Mouse (Mus musculus) frontal cortex, postnatal 10 days (tissue): ENCODE results near the gene Usp48.

Experiments
- DNase-seq, 2 experiments: peaks; one replicate each; pipeline ENCODE4 v3.0.0; 2022; ENCODE audit warnings: low spot score in 2 of 2, mixed read lengths in 1 of 2

Gene Usp48

GRCm38 (mm10) chr4:137661547-137661946 lies 68.0 kb downstream of the Usp48 start:
- DNase-seq: no peak

GRCm38 (mm10) chr4:137663491-137663890 lies 69.9 kb downstream of the Usp48 start:
- DNase-seq: no peak

- DNase-seq: peak in 1 of 2 experiments; percentile 78
These were observed 71.0 kb downstream of the Usp48 start, which contains the start of gene Rap1gap for GRCm38 (mm10) chr4:137664433-137664979. TSS of gene Rap1gap (plus strand) at chr4:137664726.

GRCm38 (mm10) chr4:137664980-137665675 lies 71.6 kb downstream of the Usp48 start:
- DNase-seq: no peak

- no peak for DNase-seq
These were observed 72.2 kb downstream of the Usp48 start for GRCm38 (mm10) chr4:137665791-137666190.

- DNase-seq: no peak
These were observed 72.9 kb downstream of the Usp48 start for GRCm38 (mm10) chr4:137666283-137666957.

GRCm38 (mm10) chr4:137666958-137667345 lies 73.4 kb downstream of the Usp48 start:
- DNase-seq: peak in 1 of 2 experiments; percentile 56

GRCm38 (mm10) chr4:137667747-137668146 lies 74.2 kb downstream of the Usp48 start:
- DNase-seq: peak in 1 of 2 experiments; percentile 12

- no peak for DNase-seq
These were observed 78.4 kb downstream of the Usp48 start for GRCm38 (mm10) chr4:137671711-137672500.

- DNase-seq: no peak
These were observed 82.0 kb downstream of the Usp48 start for GRCm38 (mm10) chr4:137675566-137675965.

- peak in 1 of 2 experiments; percentile 79 for DNase-seq
These were observed 82.5 kb downstream of the Usp48 start for GRCm38 (mm10) chr4:137676057-137676456.

- DNase-seq: no peak
These were observed 83.3 kb downstream of the Usp48 start for GRCm38 (mm10) chr4:137676700-137677484.

GRCm38 (mm10) chr4:137677906-137678305 lies 84.4 kb downstream of the Usp48 start:
- DNase-seq: no peak

- no peak for DNase-seq
These were observed 85.0 kb downstream of the Usp48 start for GRCm38 (mm10) chr4:137678568-137678967.

GRCm38 (mm10) chr4:137679979-137680550 lies 86.5 kb downstream of the Usp48 start:
- DNase-seq: peak in 1 of 2 experiments; percentile 63

GRCm38 (mm10) chr4:137680721-137681120 lies 87.2 kb downstream of the Usp48 start:
- DNase-seq: no peak

- peak; percentile 76 to 79 for DNase-seq
These were observed 88.0 kb downstream of the Usp48 start for GRCm38 (mm10) chr4:137681408-137682104.

- DNase-seq: no peak
These were observed 89.5 kb downstream of the Usp48 start for GRCm38 (mm10) chr4:137682961-137683453.

GRCm38 (mm10) chr4:137684830-137685343 lies 91.3 kb downstream of the Usp48 start:
- DNase-seq: no peak

GRCm38 (mm10) chr4:137686303-137686702 lies 92.7 kb downstream of the Usp48 start:
- no peak for DNase-seq
